Mouse (Mus musculus) embryonic fibroblast, embryonic 13.5 days (primary cell): ENCODE measurements around the gene Ly6g6e. TPM values are rescaled to one million over a fixed set of nuclear protein-coding genes. Genes with fewer than 3 reads are reported as not detected.
A peak's percentile ranks its signal among the peaks of the same experiment; 100 is the strongest.

Source experiments
- H3K27ac ChIP-seq: 2 replicates; pipeline ENCODE4 v1.5.1; 2012; ENCODE audit warnings: low read length, control low read depth, inconsistent platforms; ENCODE audit not compliant: insufficient read depth
- H3K4me1 ChIP-seq: 2 replicates; pipeline ENCODE4 v1.6.1; 2011; ENCODE audit warnings: low read length; ENCODE audit not compliant: control insufficient read depth, insufficient read depth
- H3K4me3 ChIP-seq: 2 replicates; pipeline ENCODE4 v1.5.1; 2011; ENCODE audit warnings: mild to moderate bottlenecking, control low read depth, low read length; ENCODE audit not compliant: insufficient read depth
- CTCF ChIP-seq: IDR thresholded peaks from 2 replicates; pipeline ENCODE4 v1.5.1; 2011; ENCODE audit warnings: mild to moderate bottlenecking, control low read depth, low read length, moderate library complexity, borderline replicate concordance; ENCODE audit not compliant: insufficient read depth
- POLR2A ChIP-seq: IDR thresholded peaks from 2 replicates; pipeline ENCODE4 v1.6.1; 2011; ENCODE audit warnings: low read depth, mild to moderate bottlenecking, control low read depth, low read length, moderate library complexity
- polyA plus RNA-seq: library from polyadenylated mRNA; stranded (reverse); fragments of >200 nt; gene quantifications from 2 replicates; pipeline ENCODE4 v1.2.4, GENCODE M21; 2011; ENCODE audit warnings: low read depth; ENCODE audit not compliant: missing spikeins, insufficient read length

Ly6g6e gene
- polyA plus RNA-seq, 1 experiment, result not detected

GRCm38 (mm10) chr17:35088151-35088550 lies 11.4 kb downstream of the Ly6g6e start:
- Histone ChIP-seq H3K27ac (no peak overlapping the region), H3K4me3 (no peak overlapping the region), H3K4me1 (0 out of 2 replicates have a peak, but pooled peaks cover 4% of the 10 kb centered on the region)
- TF ChIP-seq CTCF (no peak), POLR2A (no peak)

GRCm38 (mm10) chr17:35088825-35089644 lies 12.3 kb downstream of the Ly6g6e start, which contains the start of gene Abhd16a:
Gene Abhd16a (plus strand): TSS chr17:35089263.
- Histone ChIP-seq H3K27ac (peak within 1 kb of the TSS; percentile 82), H3K4me3 (peak within 1 kb of the TSS; percentile 94), H3K4me1 (0 out of 2 replicates have a peak, but pooled peaks cover 4% of the 10 kb centered on the region)
- TF ChIP-seq POLR2A, result peak; percentile 94
- TF ChIP-seq CTCF, result no peak

GRCm38 (mm10) chr17:35090166-35090932 lies 13.6 kb downstream of the Ly6g6e start:
- TF ChIP-seq CTCF (no peak), POLR2A (no peak)
- H3K4me1 ChIP-seq, result 0 out of 2 replicates have a peak, but pooled peaks cover 4% of the 10 kb centered on the region
- H3K4me3 ChIP-seq, result peak overlapping the region; percentile 94
- H3K27ac ChIP-seq, result no peak overlapping the region

GRCm38 (mm10) chr17:35092403-35093198 lies 15.9 kb downstream of the Ly6g6e start:
- Histone ChIP-seq H3K4me1 (0 out of 2 replicates have a peak, but pooled peaks cover 4% of the 10 kb centered on the region), H3K4me3 (no peak overlapping the region), H3K27ac (no peak overlapping the region)
- no peak for TF ChIP-seq CTCF
- no peak for TF ChIP-seq POLR2A

- TF ChIP-seq CTCF (no peak), POLR2A (no peak)
- Histone ChIP-seq H3K4me1 (0 out of 2 replicates have a peak, but pooled peaks cover 4% of the 10 kb centered on the region), H3K27ac (no peak overlapping the region), H3K4me3 (no peak overlapping the region)
Observed at GRCm38 (mm10) chr17:35094475-35095365, 18.0 kb downstream of the Ly6g6e start.

- H3K4me1 ChIP-seq, result no peaks in the 10 kb centered on the region
- H3K4me3 ChIP-seq, result no peak overlapping the region
- H3K27ac ChIP-seq, result no peak overlapping the region
- TF ChIP-seq POLR2A (no peak), CTCF (no peak)
Observed at GRCm38 (mm10) chr17:35096597-35096996, 19.9 kb downstream of the Ly6g6e start.

- H3K4me3 ChIP-seq, result no peak overlapping the region
- no peaks in the 10 kb centered on the region for H3K4me1 ChIP-seq
- no peak overlapping the region for H3K27ac ChIP-seq
- no peak for TF ChIP-seq POLR2A
Observed at GRCm38 (mm10) chr17:35097164-35097655, 20.5 kb downstream of the Ly6g6e start.

GRCm38 (mm10) chr17:35100196-35100765 lies 23.6 kb downstream of the Ly6g6e start:
- TF ChIP-seq POLR2A (no peak), CTCF (no peak)

More at GRCm38 (mm10) chr17:35100196-35100765, 23.6 kb downstream of the Ly6g6e start:
- Histone ChIP-seq H3K4me1 (no peaks in the 10 kb centered on the region), H3K4me3 (no peak overlapping the region), H3K27ac (no peak overlapping the region)
